Comparison of ENCODE assay signal across 29 mouse cellular contexts in the genomic region with DNA sequence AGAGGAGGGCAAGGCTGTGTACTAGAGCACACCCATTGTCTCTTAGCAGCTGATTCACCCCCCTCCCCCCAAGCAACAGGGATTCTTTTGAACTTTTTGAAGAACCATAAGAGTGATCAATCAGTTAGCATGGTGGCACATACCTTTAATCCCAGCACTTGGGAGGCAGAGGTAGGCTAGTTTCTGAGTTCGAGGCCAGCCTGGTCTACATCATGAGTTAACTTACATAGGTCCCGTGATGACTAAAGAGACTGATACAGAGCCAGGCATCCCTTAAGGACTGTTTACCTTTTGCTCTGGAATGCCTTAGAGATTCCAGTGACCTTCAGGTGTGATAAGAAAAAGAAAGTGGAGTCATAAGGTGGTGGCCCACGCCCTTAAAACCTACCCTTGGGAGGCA. TPM values are rescaled to one million over a fixed set of nuclear protein-coding genes. Genes with fewer than 3 reads are reported as not detected.
DNase-seq lines count a peak whose midpoint lies in the region; ATAC-seq and TF ChIP-seq lines count a peak whose summit lies in the region.
"Had no signal": no experiment of that assay in that cellular context is flagged by ENCODE, and none has a peak within 500 bp of the region (broad histone marks: within the 10 kb centered on the region; RNA-seq: fewer than 3 reads in every experiment).

No protein-coding gene starts in this region.

- 79% methylated on average over 3 of the region's 3 CpGs for WGBS in heart, embryonic 11.5 days (ENCODE audit: insufficient replicate concordance)
- WGBS in hindbrain, embryonic 16.5 days = 92% methylated on average over 3 of the region's 3 CpGs

- no peak overlapping the region for H3K4me3 ChIP-seq in heart, embryonic 11.5 days (ENCODE audit: low read depth, low read length)
- H3K4me3 ChIP-seq in ES-E14 (ENCODE audit: insufficient read depth in 1 of 2, low read depth in 1 of 2, low read length in 2 of 2, poor library complexity in 1 of 2, severe bottlenecking in 1 of 2) = no peak overlapping the region
- no peak overlapping the region for H3K4me3 ChIP-seq in hindbrain, embryonic 16.5 days (ENCODE audit: low read length)
- no peak overlapping the region for H3K4me3 ChIP-seq in left cerebral cortex, adult 2 months
- H3K4me3 ChIP-seq: embryonic facial prominence, embryonic 13.5 days; embryonic facial prominence, embryonic 15.5 days; erythroblast, embryonic 14.5 days; forebrain, embryonic 10.5 days; forebrain, embryonic 12.5 days had no signal

- no peak for ATAC-seq in heart, embryonic 11.5 days (replicated peaks; ENCODE audit: insufficient number of reproducible peaks, low FRiP score, low TSS enrichment)
- no peak for ATAC-seq in hindbrain, embryonic 16.5 days
- ATAC-seq: CD4-positive, CD25-positive, alpha-beta regulatory T cell, adult 4 months; forebrain, embryonic 14.5 days; forebrain, embryonic 16.5 days had no signal

- no peaks in the 10 kb centered on the region for H3K36me3 ChIP-seq in heart, embryonic 11.5 days (ENCODE audit: control insufficient read depth, insufficient read depth, low read length)
- H3K36me3 ChIP-seq in ES-E14 (ENCODE audit: control insufficient read depth, insufficient read depth, low read length, poor library complexity, severe bottlenecking) = 0 out of 2 replicates have a peak, but pooled peaks cover 3% of the 10 kb centered on the region
- no peaks in the 10 kb centered on the region for H3K36me3 ChIP-seq in hindbrain, embryonic 16.5 days (ENCODE audit: control insufficient read depth, insufficient read depth, low read length)
- H3K36me3 ChIP-seq: embryonic facial prominence, embryonic 13.5 days; embryonic facial prominence, embryonic 15.5 days; forebrain, embryonic 10.5 days; forebrain, embryonic 12.5 days had no signal

- H3K9me3 ChIP-seq in heart, embryonic 11.5 days (replicated peaks; ENCODE audit: control insufficient read depth, low read length) = no peaks in the 10 kb centered on the region
- no peaks in the 10 kb centered on the region for H3K9me3 ChIP-seq in ES-E14 (ENCODE audit: control insufficient read depth, insufficient read depth, low read depth, low read length)
- no peaks in the 10 kb centered on the region for H3K9me3 ChIP-seq in hindbrain, embryonic 16.5 days (ENCODE audit: control insufficient read depth, low read length)
- H3K9me3 ChIP-seq: embryonic facial prominence, embryonic 13.5 days; embryonic facial prominence, embryonic 15.5 days; forebrain, embryonic 10.5 days; forebrain, embryonic 12.5 days had no signal

- H3K9ac ChIP-seq in heart, embryonic 11.5 days (ENCODE audit: low read depth, low read length) = no peak overlapping the region
- no peak overlapping the region for H3K9ac ChIP-seq in ES-E14 (ENCODE audit: insufficient read depth, low read depth, low read length, poor library complexity, severe bottlenecking)
- no peak overlapping the region for H3K9ac ChIP-seq in hindbrain, embryonic 16.5 days (ENCODE audit: low read depth, low read length)
- H3K9ac ChIP-seq: embryonic facial prominence, embryonic 13.5 days; embryonic facial prominence, embryonic 15.5 days; forebrain, embryonic 12.5 days had no signal

- no peak overlapping the region for H3K27ac ChIP-seq in heart, embryonic 11.5 days (ENCODE audit: low read depth, low read length)
- H3K27ac ChIP-seq in ES-E14 (ENCODE audit: insufficient read depth, low read depth, low read length, poor library complexity, severe bottlenecking) = no peak overlapping the region
- no peak overlapping the region for H3K27ac ChIP-seq in hindbrain, embryonic 16.5 days (ENCODE audit: low read depth, low read length)
- H3K27ac ChIP-seq in left cerebral cortex, adult 2 months = no peak overlapping the region
- H3K27ac ChIP-seq: embryonic facial prominence, embryonic 13.5 days; embryonic facial prominence, embryonic 15.5 days; forebrain, embryonic 10.5 days; forebrain, embryonic 12.5 days had no signal

- H3K4me2 ChIP-seq in heart, embryonic 11.5 days = no peak overlapping the region
- no peak overlapping the region for H3K4me2 ChIP-seq in hindbrain, embryonic 16.5 days (ENCODE audit: low read length)
- H3K4me2 ChIP-seq: embryonic facial prominence, embryonic 13.5 days; embryonic facial prominence, embryonic 15.5 days; forebrain, embryonic 12.5 days had no signal

- no peaks in the 10 kb centered on the region for H3K27me3 ChIP-seq in heart, embryonic 11.5 days (ENCODE audit: control insufficient read depth, insufficient read depth, low read length)
- H3K27me3 ChIP-seq in hindbrain, embryonic 16.5 days (replicated peaks; ENCODE audit: control insufficient read depth, insufficient read depth, low read length) = no peaks in the 10 kb centered on the region; the same call in 1 of the 2 replicates

- no peak for TF ChIP-seq CTCF in left cerebral cortex, adult 2 months (IDR thresholded peaks at IDR 0.05)

- DNase-seq in heart, adult 11 months = peak; percentile 37
- DNase-seq in ES-E14 (ENCODE audit: low read depth, low spot score) (no peak), ZHBTc4 (ENCODE audit: low read depth, low spot score) (peak; percentile 78)
- no peak for DNase-seq in left cerebral cortex, adult 11 months (ENCODE audit: low spot score)
- no peak for DNase-seq in left cerebral cortex, adult 2 months (ENCODE audit: extremely low spot score in 1 of 2, low spot score in 2 of 2)
- DNase-seq: adrenal gland, adult 2 months; adrenal gland, postnatal 10 days; adrenal gland, postnatal 36 days; B cell, adult 2 months; cerebellum, adult 11-12 months; cerebellum, adult 2 months; cerebellum, adult 9-10 months; cerebellum, postnatal 10 days; cerebellum, postnatal 25 days had no signal

- no peaks in the 10 kb centered on the region for H3K4me1 ChIP-seq in heart, embryonic 11.5 days (ENCODE audit: control insufficient read depth, insufficient read depth, low read length)
- H3K4me1 ChIP-seq in ES-E14 (ENCODE audit: control insufficient read depth in 2 of 2, insufficient read depth in 2 of 2, low read length in 2 of 2, poor library complexity in 1 of 2) = peaks cover 0 to 7% of the 10 kb centered on the region in 2 experiments; a peak in 1 of 4 replicates
- H3K4me1 ChIP-seq in hindbrain, embryonic 16.5 days (ENCODE audit: control insufficient read depth, insufficient read depth, low read depth, low read length) = peaks cover 3% of the 10 kb centered on the region; the same call in 1 of the 2 replicates

- intact Hi-C loops in left cerebral cortex, adult 2 months (cut with DNase I) = no loop called here

- in situ Hi-C loops in ES-E14 (cut with MboI; ENCODE audit: low sequenced_read_pairs in 2 of 2, unreplicated experiment in 2 of 2) = no loop called here

TF ChIP-seq in ES-E14, 5 proteins besides CTCF, POLR2A, EP300 and RAD21:
- TF ChIP-seq HCFC1 (IDR thresholded peaks at IDR 0.05; ENCODE audit: borderline replicate concordance, insufficient read depth, low read length) (no peak), ZNF384 (IDR thresholded peaks at IDR 0.05; ENCODE audit: low read depth, low read length) (no peak), ZC3H11A (IDR thresholded peaks at IDR 0.05; ENCODE audit: borderline replicate concordance, low read depth, low read length) (no peak), CHD2 (IDR thresholded peaks at IDR 0.05; ENCODE audit: low read depth, low read length) (0 out of 2 replicates have a peak, but pooled peaks have one; percentile 43)

RNA-seq across cellular contexts. Expression of gene Echdc2, which starts 1.9 kb away (rescaled TPM):
- 16.3 and 17.3 TPM in 2 replicates for polyA plus RNA-seq in heart, embryonic 11.5 days (2014; fragmentation: Nextera tagmentation; extraction: Ambion mirVana)
- 37.9 and 50.8 TPM in 2 replicates for total RNA-seq in ES-E14 (2012; rRNA removed)
- 12.5 and 14.2 TPM in 2 replicates for polyA plus RNA-seq in hindbrain, embryonic 16.5 days (2015; fragmentation: Nextera tagmentation; extraction: Ambion mirVana)
- 10 to 100 TPM; 12.8 to 14.8 TPM for total RNA-seq in left cerebral cortex, adult 2 months (2021)
- total RNA-seq: MEL had no signal

RNA-seq across cellular contexts. Expression of gene Scp2, which starts 18.5 kb away (rescaled TPM):
- 182 and 194 TPM in 2 replicates for polyA plus RNA-seq in heart, embryonic 11.5 days (2014; fragmentation: Nextera tagmentation; extraction: Ambion mirVana)
- total RNA-seq in ES-E14 (2012; rRNA removed) = 50.4 and 65.9 TPM in 2 replicates
- polyA plus RNA-seq in hindbrain, embryonic 16.5 days (2015; fragmentation: Nextera tagmentation; extraction: Ambion mirVana) = 211 and 220 TPM in 2 replicates
- total RNA-seq in left cerebral cortex, adult 2 months (2021) = 100 to 1,000 TPM in 1 of 2 experiments, 10 to 100 TPM in 1; 90.3 to 100 TPM

RNA-seq across cellular contexts. Expression of gene Zyg11a, which starts 54.6 kb away (rescaled TPM):
- polyA plus RNA-seq in heart, embryonic 11.5 days (2014; fragmentation: Nextera tagmentation; extraction: Ambion mirVana) = not detected in 2 replicates
- total RNA-seq in ES-E14 (2012; rRNA removed) = 10.4 and 12.8 TPM in 2 replicates
- 0.15 TPM in 1 of 2 replicates, not detected in the other for polyA plus RNA-seq in hindbrain, embryonic 16.5 days (2015; fragmentation: Nextera tagmentation; extraction: Ambion mirVana)
- not detected for total RNA-seq in left cerebral cortex, adult 2 months (2021)
- total RNA-seq: CH12.LX, MEL had no signal
- polyA plus RNA-seq: CD4-positive, CD25-positive, alpha-beta regulatory T cell, adult 4 months; cerebellum, adult 2 months; cortical plate, adult 2 months; embryonic facial prominence, embryonic 11.5 days; erythroblast, embryonic 14.5 days; forebrain, embryonic 10.5 days; forebrain, embryonic 12.5 days; forebrain, embryonic 14.5 days; forebrain, embryonic 16.5 days; frontal cortex, adult 2 months had no signal

Comparison
In these comparisons a context has a peak if more than half of its experiments do, and no peak if none do; other contexts are left out.
1. DNase-seq: peak in heart, adult 11 months (single experiment) and ZHBTc4 (single experiment); none in ES-E14 (single experiment), left cerebral cortex, adult 11 months (single experiment) and left cerebral cortex, adult 2 months (0 of 2).
2. RNA of gene Zyg11a, which starts 54.6 kb away (total RNA-seq): 10.4 to 12.8 TPM in ES-E14; not detected in left cerebral cortex, adult 2 months; every median in the first group is over 10 times any median in the second.